Mouse (Mus musculus) spleen, postnatal 4 days (tissue): ENCODE measurements around the gene Ncam1.

Experiments used
- DNase-seq, 2 experiments: peaks; one replicate each; pipeline ENCODE4 v3.0.0; 2022; ENCODE audit warnings: low spot score in 2 of 2

Ncam1 gene

GRCm38 (mm10) chr9:49798806-49799205, at the start of gene Ncam1:
Gene Ncam1, minus strand, starts transcription at chr9:49798925.
- DNase-seq = peak; percentile 27 to 70

DNA sequence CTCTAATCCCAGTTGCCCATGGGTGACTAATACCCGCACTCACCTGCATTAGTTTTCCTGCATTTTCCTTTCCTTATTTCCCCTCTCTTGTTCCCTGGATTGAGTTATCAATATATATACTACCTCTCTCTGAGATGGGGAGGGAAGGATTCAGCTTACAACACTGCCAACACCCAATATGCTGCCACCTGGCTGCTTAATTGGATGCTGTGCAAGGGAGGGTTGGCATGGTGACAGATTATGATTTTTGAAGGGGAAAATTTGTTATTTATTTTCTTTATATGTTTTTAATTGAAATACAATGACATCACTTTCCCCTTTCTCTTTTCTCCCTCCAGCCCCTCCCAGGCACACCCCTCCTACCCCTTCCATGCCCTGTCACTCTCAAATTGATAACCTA, 35.3 kb upstream of the Ncam1 start:
- DNase-seq = no peak

- DNase-seq = no peak
These were observed 28.9 kb upstream of the Ncam1 start for GRCm38 (mm10) chr9:49827671-49828070.

- no peak for DNase-seq
These were observed 17.5 kb upstream of the Ncam1 start for GRCm38 (mm10) chr9:49816115-49816650.

DNA sequence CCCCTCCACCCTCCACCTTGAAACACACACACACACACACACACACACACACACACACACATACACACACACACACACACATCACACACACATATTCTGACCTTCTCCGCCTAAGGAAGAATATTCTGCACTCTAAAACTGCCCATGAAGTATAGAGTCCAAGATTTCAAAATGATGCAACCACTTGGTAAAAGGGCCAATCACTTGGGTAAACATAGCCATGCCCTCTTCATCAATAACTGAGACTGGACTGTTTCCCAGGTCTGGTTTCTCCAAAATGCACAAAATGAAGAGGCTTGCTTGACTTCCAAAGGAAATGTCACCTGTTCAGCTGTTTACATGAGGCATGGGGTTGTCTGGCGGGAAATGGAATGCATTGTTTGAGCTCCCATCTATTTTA, 15.7 kb upstream of the Ncam1 start:
- no peak for DNase-seq

DNA sequence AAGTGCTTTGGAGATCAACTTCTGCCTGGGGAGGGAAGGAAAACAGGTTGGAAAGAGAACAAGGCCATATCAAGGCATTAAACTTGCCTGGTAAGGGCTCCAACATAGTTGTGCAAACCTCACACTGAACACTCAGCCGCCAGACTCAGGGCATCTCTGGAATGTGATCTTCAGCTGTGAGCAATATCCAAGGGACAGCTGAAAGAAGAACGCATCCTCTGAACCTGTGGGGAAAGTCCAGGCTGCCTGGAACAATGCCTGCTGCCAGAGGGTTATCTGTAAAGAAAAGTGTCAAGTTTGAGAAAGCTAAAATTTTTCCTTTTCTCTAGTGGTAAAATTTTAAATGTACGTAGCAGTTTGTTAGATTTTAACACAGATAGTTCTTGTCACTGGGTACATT, 4.5 kb upstream of the Ncam1 start:
- DNase-seq = no peak

DNA sequence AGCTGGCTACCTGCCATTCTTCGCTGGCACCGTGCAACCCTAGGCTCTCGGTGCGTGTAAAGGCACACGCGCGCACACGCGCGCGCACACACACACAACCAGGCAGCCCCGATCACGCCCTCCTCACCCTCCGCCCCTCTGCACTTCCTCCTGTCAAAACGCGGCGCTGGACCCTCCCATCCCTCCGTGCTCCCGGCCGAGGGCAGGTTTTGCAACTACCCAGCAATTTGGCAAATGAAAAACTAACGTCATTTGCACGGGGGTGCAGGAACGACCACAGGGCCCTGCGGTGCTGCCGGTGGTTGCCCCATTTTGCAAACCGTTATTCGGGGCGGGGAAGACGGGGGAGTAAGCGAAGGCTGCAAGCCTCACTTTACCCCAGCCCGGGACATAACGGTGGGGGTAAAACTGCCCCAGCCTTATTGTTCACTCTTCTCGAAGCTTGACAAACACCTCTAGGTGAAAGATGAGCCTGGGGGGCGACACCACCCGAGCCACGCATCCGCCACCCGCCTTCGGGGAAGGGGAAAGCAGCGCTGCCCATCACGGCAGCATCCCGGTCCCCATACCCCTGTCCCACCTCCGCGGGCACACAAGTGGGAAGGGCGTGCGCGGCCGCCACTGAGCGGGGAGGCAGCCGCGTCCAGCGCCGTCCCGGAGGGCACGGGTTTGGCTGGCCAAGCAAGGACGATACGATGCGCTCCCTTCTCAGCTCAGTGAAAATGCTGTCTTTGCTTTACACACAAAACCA, 729 bp downstream of the Ncam1 start:
- peak; percentile 31 to 71 for DNase-seq

DNA sequence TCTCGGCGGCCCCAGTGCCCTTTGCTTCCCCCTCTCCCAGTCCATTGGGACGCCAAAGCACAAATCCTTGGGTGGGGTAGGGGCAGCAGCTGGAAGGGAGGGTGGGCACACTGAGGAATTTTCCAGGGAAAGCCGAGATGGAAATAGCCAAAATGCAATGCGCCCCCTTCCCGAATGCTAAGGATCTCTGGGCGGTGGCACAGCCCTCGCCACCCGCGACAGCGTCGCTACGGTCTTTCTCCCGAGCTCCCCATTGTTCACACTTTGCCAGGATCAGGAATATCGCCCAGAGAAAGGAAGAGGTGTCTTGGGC, 1.3 kb downstream of the Ncam1 start:
- DNase-seq = no peak

DNA sequence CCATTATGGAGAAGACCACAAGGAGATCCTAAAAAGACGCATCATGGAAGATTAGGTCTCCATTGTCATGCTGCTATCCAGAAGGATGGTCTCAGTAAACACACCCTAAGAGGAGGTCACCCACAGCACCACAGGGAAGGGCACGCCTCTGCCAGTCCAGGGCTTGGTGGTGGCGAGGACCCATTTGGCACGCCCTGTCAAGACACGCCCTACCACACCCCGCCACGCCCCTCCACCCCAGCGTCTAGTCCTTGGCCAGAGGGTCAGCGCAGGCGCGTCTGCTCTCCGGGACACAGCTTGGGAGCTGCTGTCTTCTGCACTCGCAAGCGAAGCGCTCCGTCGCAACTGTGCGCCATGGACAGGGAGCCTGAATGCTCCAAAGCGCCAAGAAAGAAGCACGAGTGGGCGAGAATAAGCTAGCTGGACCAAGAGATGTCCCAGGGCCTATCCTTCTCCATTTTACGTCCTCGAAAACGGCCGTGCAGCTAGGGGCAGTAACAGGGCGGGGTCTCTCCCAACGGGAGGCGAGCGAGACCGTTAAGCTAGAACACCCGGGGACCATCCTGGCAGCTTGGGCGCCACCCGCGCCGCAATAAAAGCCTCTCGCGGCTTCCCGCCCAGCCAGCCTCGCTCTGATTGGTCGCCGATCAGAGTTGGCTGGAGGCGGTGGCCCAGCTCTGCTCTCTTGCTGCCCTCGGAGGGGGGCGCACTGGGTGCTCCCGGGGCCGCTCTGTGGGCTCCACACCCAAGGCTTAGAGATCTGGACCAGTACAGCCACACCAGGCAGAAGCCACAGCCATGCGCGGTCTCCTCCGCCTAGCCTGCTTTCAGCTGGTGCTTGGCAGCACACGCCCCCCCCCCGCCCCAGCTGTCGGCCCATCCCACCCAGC, 1.9 kb downstream of the Ncam1 start:
- DNase-seq = peak; percentile 32 to 72

DNA sequence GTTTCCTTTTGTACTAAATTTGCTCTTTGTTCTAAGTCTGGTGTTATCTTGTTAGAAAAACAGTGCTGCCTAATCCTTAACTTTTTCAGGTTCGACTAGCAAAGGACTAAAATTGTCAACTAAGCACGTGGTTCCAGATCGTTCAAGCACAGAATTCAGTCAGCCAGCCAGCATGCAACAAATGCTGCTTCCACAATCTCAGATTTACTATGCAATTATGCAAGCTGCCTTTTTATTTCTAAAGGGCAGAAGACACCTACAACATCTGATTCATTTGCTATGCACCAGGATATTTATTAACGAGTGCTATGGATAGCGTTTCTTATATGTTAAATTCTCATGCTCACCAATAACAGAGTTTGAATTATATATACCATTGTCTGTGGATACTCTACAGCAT, 2.8 kb downstream of the Ncam1 start:
- no peak for DNase-seq

DNA sequence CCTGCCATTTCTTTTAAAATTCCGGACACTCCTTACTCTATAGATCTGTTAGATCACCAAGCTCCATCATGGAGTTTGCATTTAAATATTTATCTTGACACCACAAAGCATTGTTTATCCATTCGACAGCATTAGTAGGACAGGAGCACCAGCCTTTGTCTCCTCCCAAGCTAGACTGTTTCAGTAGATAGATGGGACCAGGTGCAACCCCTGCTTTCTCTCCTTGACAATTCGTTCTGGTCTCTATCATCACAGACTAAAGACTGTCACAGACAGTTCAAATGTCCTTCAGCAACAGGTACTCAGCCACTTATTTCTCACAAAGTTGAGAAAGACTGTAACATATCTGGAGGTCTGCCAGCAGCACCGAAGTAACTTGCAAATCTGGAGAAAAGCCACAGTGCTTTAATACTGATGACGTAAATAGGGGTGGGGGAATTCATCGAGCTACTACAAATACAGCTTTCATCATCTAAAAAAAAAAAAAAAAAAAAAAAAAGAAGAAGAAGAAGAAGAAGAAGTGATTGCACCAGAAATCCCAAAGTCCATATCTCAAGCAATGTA, 4.7 kb downstream of the Ncam1 start:
- DNase-seq = no peak

- no peak for DNase-seq
These were observed 5.5 kb downstream of the Ncam1 start for GRCm38 (mm10) chr9:49793241-49793640.

DNA sequence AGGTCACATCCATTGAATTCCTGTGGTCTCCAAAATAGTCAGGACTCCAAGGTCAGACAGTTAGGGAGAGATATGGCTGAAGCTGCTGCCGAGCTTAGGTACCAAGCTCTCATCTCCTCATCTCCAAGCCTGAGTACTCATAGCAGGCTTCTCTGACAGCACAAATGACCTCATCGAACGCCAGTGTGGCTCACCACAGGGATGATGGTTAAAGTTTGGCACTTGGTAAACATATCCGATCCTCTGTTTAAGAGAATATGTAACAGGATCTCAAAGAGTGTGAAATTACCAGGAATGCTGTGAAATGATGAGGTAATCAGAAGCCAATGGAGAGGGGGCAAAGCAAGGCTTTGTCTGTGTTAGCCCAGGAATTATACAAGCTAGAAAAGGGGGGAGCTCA, 6.1 kb downstream of the Ncam1 start:
- DNase-seq = no peak

DNA sequence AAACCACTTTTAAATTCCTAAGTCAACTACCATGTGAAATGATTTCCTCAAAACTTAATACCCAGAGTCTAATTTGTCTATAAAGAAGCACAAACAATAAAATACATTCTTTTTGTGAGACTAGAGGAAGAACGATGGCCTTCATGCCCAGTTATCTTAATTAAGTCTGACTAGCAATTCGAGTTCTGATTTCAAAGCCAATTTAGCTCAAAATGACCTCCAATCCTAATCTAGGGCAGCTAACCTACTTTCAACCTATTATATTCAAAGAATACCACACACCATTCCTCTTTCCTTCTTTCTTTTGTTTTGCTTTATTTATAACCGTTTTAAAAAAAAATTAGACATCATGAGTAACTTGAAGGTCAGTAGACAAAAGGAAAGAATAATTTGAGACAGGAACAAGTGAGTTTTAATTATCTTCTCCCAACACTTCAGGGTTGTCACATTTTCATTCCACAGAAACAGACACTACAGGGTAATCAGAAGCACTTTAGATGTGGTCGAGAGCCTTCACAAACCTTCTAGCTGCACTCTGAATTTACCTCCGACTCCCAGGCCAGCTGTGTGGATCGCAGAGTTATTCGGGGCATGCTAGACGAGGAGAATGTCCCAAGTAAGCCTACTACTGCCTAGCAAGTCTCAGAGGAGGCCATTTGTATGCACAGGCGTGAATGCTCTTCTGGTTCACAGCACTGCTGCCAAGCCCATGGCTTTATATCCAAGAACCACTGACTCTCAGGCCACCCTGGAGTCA, 17.5 kb downstream of the Ncam1 start:
- no peak for DNase-seq

DNA sequence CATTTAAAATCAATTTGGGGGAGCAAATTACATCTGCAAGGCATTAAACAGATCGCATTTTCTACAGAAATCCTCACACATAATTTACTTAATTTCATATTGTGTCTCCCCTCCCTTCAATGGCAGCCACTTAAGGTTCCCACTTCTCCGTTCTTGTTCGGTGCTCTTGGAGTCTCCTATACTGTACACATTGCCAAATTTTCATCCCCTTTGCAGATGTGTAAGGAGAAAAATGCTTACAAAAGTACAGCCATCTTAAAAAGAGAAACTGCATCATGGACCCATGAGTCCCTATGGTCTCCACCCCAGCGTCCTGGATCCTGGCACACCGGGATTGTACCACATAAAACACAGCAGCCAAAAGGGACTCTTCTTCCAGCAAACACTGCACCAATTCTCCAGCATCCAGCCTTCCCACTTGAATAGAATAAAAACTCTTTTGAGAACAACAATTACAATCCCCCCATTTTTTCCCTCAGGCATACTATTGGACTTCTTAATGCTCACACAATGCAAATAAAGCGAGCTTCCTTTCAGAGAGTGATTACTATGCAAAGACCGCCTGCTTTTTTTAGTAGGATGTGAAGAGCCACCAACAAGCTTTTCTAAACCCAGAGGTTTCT, 21.6 kb downstream of the Ncam1 start:
- no peak for DNase-seq

DNA sequence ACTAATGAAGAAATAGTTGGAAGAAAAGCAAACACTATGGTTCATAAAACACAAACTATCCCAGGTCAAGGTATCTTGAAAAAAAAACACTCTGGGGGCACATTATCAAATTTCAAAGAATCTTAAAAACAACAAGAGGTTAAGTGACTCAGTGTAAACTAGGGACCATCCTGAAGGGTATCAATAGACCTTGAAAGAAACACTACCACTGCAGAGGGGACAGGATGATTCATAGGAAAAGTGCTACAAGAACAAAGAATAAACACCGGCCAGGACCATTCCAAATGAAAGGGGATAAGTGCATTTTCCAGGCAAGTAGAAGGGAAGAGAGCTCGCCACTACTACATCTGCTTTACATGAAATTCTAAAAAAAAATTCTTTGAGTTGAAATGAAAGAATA, 32.1 kb downstream of the Ncam1 start:
- DNase-seq = no peak

- no peak for DNase-seq
These were observed 38.2 kb downstream of the Ncam1 start for GRCm38 (mm10) chr9:49760571-49760970.

DNA sequence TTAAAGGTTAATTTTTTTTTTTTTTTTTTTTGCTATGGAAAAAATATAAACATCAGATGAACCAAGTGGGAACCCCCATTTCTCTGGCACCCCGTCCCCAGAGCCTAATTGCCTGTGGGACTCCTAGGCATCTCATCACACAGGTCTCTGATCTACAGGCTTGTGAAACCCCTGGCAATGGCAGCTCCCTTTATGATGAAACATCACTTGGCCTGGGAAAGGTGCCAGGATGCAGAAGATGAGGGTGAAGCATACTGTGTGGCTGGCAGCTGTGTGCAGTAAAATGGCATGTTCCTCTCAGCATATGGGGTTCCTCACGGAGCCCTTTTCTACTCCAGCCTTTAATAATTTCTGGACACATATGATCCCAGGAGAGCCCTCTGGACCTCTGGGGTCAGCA, 40.3 kb downstream of the Ncam1 start:
- no peak for DNase-seq

DNA sequence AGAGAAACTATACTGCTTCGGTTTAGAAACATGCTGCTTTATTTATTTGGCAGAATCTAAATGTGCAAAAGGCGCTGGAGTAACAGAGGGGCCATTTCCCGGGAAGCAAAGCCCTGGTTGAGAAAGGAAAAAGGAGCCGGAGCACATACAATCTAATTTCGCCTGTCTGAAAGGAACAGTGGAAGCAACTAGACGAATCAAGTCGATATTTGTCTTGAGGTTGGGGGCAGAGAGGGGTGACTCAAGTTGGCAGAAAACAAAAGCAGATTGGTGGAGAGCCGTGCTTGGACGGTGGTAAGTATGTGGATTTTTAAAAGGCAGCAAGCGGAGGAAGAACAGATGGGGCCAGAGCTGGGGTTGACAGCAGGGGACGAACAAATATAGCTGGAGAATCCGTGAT, 40.7 kb downstream of the Ncam1 start:
- DNase-seq = no peak

GRCm38 (mm10) chr9:49757582-49757981, 41.1 kb downstream of the Ncam1 start:
- no peak for DNase-seq

DNA sequence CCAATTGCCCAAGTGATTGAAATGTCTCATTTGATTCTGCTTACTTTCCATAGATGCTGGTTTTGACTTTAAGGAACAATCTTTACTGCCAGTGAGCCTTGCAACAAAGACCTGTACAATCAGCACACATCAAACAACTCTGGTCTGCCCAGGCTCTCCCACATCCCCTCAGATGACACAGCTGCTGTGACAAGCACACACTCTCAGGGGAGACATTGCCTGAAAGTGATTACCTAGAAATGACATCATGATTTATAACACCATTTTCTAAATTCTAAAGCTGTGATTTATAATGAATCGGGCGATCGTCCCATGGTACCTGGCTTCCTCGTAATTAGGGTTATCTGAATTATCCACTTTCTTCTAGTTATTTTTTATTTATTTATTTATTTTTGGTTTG, 42.0 kb downstream of the Ncam1 start:
- no peak for DNase-seq

DNA sequence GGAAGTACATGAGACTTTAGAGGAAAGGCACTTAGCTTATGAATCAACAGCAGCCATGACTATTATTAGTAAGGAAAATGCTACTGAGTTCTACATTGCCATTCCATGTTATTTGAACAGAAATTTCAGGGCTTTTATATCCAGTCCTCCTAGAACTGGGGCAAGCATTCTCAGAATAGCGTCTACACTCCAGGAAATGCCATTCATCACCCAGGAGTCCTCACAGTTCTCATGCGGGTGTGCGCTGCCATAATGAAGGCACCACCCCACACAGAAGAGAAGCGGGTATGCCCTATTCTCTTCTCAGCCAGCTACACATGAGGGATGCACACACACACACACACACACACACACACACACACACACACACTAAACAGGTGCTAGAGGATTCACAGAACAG, 43.5 kb downstream of the Ncam1 start:
- DNase-seq = no peak
